Mouse (Mus musculus) midbrain, embryonic 14.5 days (tissue): Measurements from ENCODE around the gene Lpgat1. TPM values are rescaled to one million over a fixed set of nuclear protein-coding genes. Genes with fewer than 3 reads are reported as not detected.
A peak's percentile ranks its signal among the peaks of the same experiment; 100 is the strongest.

Experiments
- ATAC-seq: fragments of 200-750 bp; cut with Nextera tagmentation; 2 replicates; pipeline ENCODE4 v1.8.0; 2017; ENCODE audit warnings: moderate number of reproducible peaks, moderate library complexity; ENCODE audit not compliant: low FRiP score, low TSS enrichment
- DNase-seq: peaks from one replicate; pipeline ENCODE4 v3.0.0-alpha.2; 2015
- H3K27ac ChIP-seq: fragments of 300-500 bp; sonication (generic); replicated peaks from 2 replicates; pipeline ENCODE4 v1.5.1; 2014; ENCODE audit warnings: mild to moderate bottlenecking, low read depth, low read length, moderate library complexity
- H3K27me3 ChIP-seq: fragments of 300-500 bp; sonication (generic); 2 replicates; pipeline ENCODE4 v1.6.1; 2014; ENCODE audit warnings: low read length, control low read depth, mixed read lengths; ENCODE audit not compliant: control insufficient read depth, insufficient read depth
- H3K36me3 ChIP-seq: fragments of 300-500 bp; sonication (generic); 2 replicates; pipeline ENCODE4 v1.6.1; 2014; ENCODE audit warnings: low read length, control low read depth; ENCODE audit not compliant: control insufficient read depth, insufficient read depth
- H3K4me1 ChIP-seq: fragments of 300-500 bp; sonication (generic); 2 replicates; pipeline ENCODE4 v1.6.1; 2014; ENCODE audit warnings: mild to moderate bottlenecking, antibody characterized with exemption, low read length, control low read depth; ENCODE audit not compliant: control insufficient read depth, insufficient read depth
- H3K4me2 ChIP-seq: fragments of 300-500 bp; sonication (generic); 2 replicates; pipeline ENCODE4 v1.6.1; 2014; ENCODE audit warnings: mild to moderate bottlenecking, low read length, moderate library complexity
- H3K4me3 ChIP-seq: fragments of 300-500 bp; sonication (generic); replicated peaks from 2 replicates; pipeline ENCODE4 v1.5.1; 2014; ENCODE audit warnings: low read depth, low read length
- H3K9ac ChIP-seq: fragments of 300-500 bp; sonication (generic); replicated peaks from 2 replicates; pipeline ENCODE4 v1.6.1; 2014; ENCODE audit warnings: mild to moderate bottlenecking, low read length, moderate library complexity
- H3K9me3 ChIP-seq: fragments of 300-500 bp; sonication (generic); 2 replicates; pipeline ENCODE4 v1.6.1; 2016; ENCODE audit warnings: low read length, control low read depth, mixed read lengths; ENCODE audit not compliant: control insufficient read depth
- WGBS: fragments of 180-500 bp; shearing (Covaris S2); extraction: QIAGEN DNeasy Blood & Tissue Kit; methylation state at CpG from one replicate; pipeline ENCODE4 v1.1.7; 2014; 5-methylcytosine and 5-hydroxymethylcytosine counted together
- polyA plus RNA-seq: library from polyadenylated mRNA; unstranded; fragments of >200 nt; fragmentation: Nextera tagmentation; extraction: Ambion mirVana; gene quantifications from 2 replicates; pipeline ENCODE4 v1.2.1, GENCODE M21; 2014

The Lpgat1 gene
- polyA plus RNA-seq, 1 experiment from 2014 or later, result 51.6 TPM

GRCm38 (mm10) chr1:191805788-191806187 is 88.2 kb downstream of the Lpgat1 start:
- WGBS, result 82% methylated on average over 6 of the region's 6 CpGs
- Histone ChIP-seq H3K4me3 (no peak overlapping the region), H3K27ac (no peak overlapping the region), H3K9ac (no peak overlapping the region), H3K36me3 (no peaks in the 10 kb centered on the region), H3K27me3 (no peaks in the 10 kb centered on the region), H3K4me2 (no peak overlapping the region), H3K9me3 (no peaks in the 10 kb centered on the region), H3K4me1 (no peaks in the 10 kb centered on the region)
- no peak for ATAC-seq
- no peak for DNase-seq

GRCm38 (mm10) chr1:191806740-191807139 is 89.1 kb downstream of the Lpgat1 start:
- H3K4me1 ChIP-seq, result no peaks in the 10 kb centered on the region
- 94% methylated on average over 4 of the region's 4 CpGs for WGBS

GRCm38 (mm10) chr1:191807979-191808378 is 90.3 kb downstream of the Lpgat1 start:
- DNase-seq, result no peak
- H3K27ac ChIP-seq, result no peak overlapping the region
- no peak overlapping the region for H3K4me3 ChIP-seq
- no peaks in the 10 kb centered on the region for H3K36me3 ChIP-seq
- no peaks in the 10 kb centered on the region for H3K4me1 ChIP-seq
- no peaks in the 10 kb centered on the region for H3K9me3 ChIP-seq
- no peak overlapping the region for H3K4me2 ChIP-seq
- ATAC-seq, result no peak
- H3K9ac ChIP-seq, result no peak overlapping the region
- H3K27me3 ChIP-seq, result no peaks in the 10 kb centered on the region
- 88% methylated on average over 7 of the region's 7 CpGs for WGBS

More at GRCm38 (mm10) chr1:191806740-191807139, 89.1 kb downstream of the Lpgat1 start:
- no peaks in the 10 kb centered on the region for H3K27me3 ChIP-seq
- DNase-seq, result no peak
- H3K36me3 ChIP-seq, result no peaks in the 10 kb centered on the region
- no peaks in the 10 kb centered on the region for H3K9me3 ChIP-seq
- H3K4me3 ChIP-seq, result no peak overlapping the region
- ATAC-seq, result no peak
- H3K4me2 ChIP-seq, result no peak overlapping the region
- no peak overlapping the region for H3K9ac ChIP-seq
- no peak overlapping the region for H3K27ac ChIP-seq

GRCm38 (mm10) chr1:191808688-191809223 is 91.1 kb downstream of the Lpgat1 start:
- H3K4me2 ChIP-seq, result no peak overlapping the region
- H3K27me3 ChIP-seq, result no peaks in the 10 kb centered on the region
- no peak overlapping the region for H3K4me3 ChIP-seq
- ATAC-seq (peak; percentile 78), DNase-seq (peak; percentile 73)
- 70% methylated on average over 12 of the region's 12 CpGs for WGBS
- no peaks in the 10 kb centered on the region for H3K9me3 ChIP-seq
- no peak overlapping the region for H3K27ac ChIP-seq
- no peak overlapping the region for H3K9ac ChIP-seq
- no peaks in the 10 kb centered on the region for H3K4me1 ChIP-seq
- H3K36me3 ChIP-seq, result no peaks in the 10 kb centered on the region

GRCm38 (mm10) chr1:191811774-191812173 is 94.1 kb downstream of the Lpgat1 start:
- Histone ChIP-seq H3K27me3 (no peaks in the 10 kb centered on the region), H3K36me3 (no peaks in the 10 kb centered on the region), H3K4me3 (no peak overlapping the region), H3K9me3 (no peaks in the 10 kb centered on the region), H3K27ac (no peak overlapping the region), H3K9ac (no peak overlapping the region), H3K4me2 (no peak overlapping the region), H3K4me1 (no peaks in the 10 kb centered on the region)
- 89% methylated on average over 12 of the region's 12 CpGs for WGBS
- ATAC-seq, result no peak
- no peak for DNase-seq

- no peak overlapping the region for H3K27ac ChIP-seq
- no peak for ATAC-seq
- DNase-seq, result no peak
- WGBS, result 83% methylated on average over 13 of the region's 13 CpGs
- H3K9ac ChIP-seq, result no peak overlapping the region
- H3K27me3 ChIP-seq, result no peaks in the 10 kb centered on the region
- H3K9me3 ChIP-seq, result no peaks in the 10 kb centered on the region
- H3K36me3 ChIP-seq, result no peaks in the 10 kb centered on the region
- H3K4me3 ChIP-seq, result no peak overlapping the region
- H3K4me2 ChIP-seq, result no peak overlapping the region
- H3K4me1 ChIP-seq, result no peaks in the 10 kb centered on the region
Measured at GRCm38 (mm10) chr1:191812949-191813691, 95.5 kb downstream of the Lpgat1 start.

- Histone ChIP-seq H3K4me3 (no peak overlapping the region), H3K36me3 (no peaks in the 10 kb centered on the region), H3K4me1 (no peaks in the 10 kb centered on the region), H3K9ac (no peak overlapping the region), H3K4me2 (no peak overlapping the region), H3K27me3 (no peaks in the 10 kb centered on the region), H3K9me3 (no peaks in the 10 kb centered on the region), H3K27ac (no peak overlapping the region)
- no peak for DNase-seq
- ATAC-seq, result no peak
- WGBS, result 76% methylated on average over 4 of the region's 4 CpGs
Measured at GRCm38 (mm10) chr1:191814240-191814639, 96.6 kb downstream of the Lpgat1 start.

- Histone ChIP-seq H3K27me3 (no peaks in the 10 kb centered on the region), H3K9ac (no peak overlapping the region), H3K36me3 (no peaks in the 10 kb centered on the region), H3K4me1 (no peaks in the 10 kb centered on the region), H3K4me3 (no peak overlapping the region), H3K9me3 (no peaks in the 10 kb centered on the region), H3K4me2 (no peak overlapping the region), H3K27ac (no peak overlapping the region)
- ATAC-seq (no peak), DNase-seq (no peak)
- 57% methylated on average over 5 of the region's 5 CpGs for WGBS
Measured at GRCm38 (mm10) chr1:191814935-191815334, 97.3 kb downstream of the Lpgat1 start.

GRCm38 (mm10) chr1:191816596-191816995 is 99.0 kb downstream of the Lpgat1 start:
- H3K27me3 ChIP-seq, result no peaks in the 10 kb centered on the region
- no peaks in the 10 kb centered on the region for H3K4me1 ChIP-seq
- H3K9me3 ChIP-seq, result no peaks in the 10 kb centered on the region
- H3K27ac ChIP-seq, result no peak overlapping the region
- H3K36me3 ChIP-seq, result no peaks in the 10 kb centered on the region
- WGBS, result 88% methylated on average over 3 of the region's 3 CpGs
- no peak overlapping the region for H3K9ac ChIP-seq
- DNase-seq (no peak), ATAC-seq (no peak)
- H3K4me3 ChIP-seq, result no peak overlapping the region
- H3K4me2 ChIP-seq, result no peak overlapping the region
